Mouse (Mus musculus) small intestine, adult 10 weeks (tissue): ENCODE measurements around the gene Pawr. TPM values are rescaled to one million over a fixed set of nuclear protein-coding genes. Genes with fewer than 3 reads are reported as not detected.

Experiments used
- polyA plus RNA-seq: library from polyadenylated mRNA; stranded (reverse); fragments of 350-450 nt; fragmentation: Illumina TruSeq; extraction: RNeasy Lipid Tissue Mini Kit (QIAGEN cat#74804); gene quantifications from one replicate; pipeline ENCODE4 v1.2.3, GENCODE M21; 2014; ENCODE audit warnings: low replicate concordance

The Pawr gene
- polyA plus RNA-seq = 61.5 TPM

GRCm38 (mm10) chr10:108331784-108332561 lies at the start of gene Pawr:
Gene Pawr, plus strand, starts transcription at chr10:108332121.

Other genes with a start within 250 kb of the Pawr start
- 293 TPM for gene Ppp1r12a, start 169.9 kb upstream of the Pawr start, polyA plus RNA-seq